1 mouse cellular context compared by ENCODE assay signal in the genomic region with DNA sequence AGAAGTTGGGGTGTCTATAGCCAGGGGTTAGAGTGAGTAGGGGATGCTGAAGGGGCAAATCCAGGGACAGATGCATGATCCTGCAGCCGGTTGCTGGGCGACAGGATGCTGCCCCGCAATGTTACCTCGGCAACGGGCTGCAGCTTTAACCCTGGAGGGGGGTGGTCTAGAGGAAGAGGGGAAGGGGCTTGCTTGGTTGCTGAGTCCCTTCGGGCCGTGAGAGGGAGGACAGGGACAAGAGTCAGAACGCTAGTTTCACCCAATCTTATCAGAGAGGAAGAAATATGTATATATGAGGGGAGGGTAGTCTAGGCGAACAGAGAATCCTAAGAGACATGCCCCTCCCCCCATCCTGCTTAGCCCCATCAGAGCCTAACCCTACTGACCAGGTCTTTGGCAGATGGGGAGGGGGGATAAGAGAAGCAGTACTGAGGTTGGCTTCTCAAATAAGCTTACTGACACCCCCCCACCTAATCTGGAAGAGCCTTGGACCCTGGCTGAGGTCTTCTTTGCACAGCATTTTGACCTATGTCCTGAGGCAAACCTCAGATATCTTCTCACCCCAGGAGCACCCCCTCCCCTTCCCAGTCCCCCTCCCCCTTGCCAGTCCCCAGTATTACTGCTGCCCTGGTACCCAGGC.
TF ChIP-seq lines count a peak whose summit lies in the region.

No protein-coding gene starts in this region.

TF ChIP-seq in MEL, 35 proteins besides CTCF, POLR2A, EP300 and RAD21 (continued from another document):
- no peak for TF ChIP-seq GABPA (IDR thresholded peaks at IDR 0.05; ENCODE audit: low read depth, low read length)
- TF ChIP-seq MAFK (IDR thresholded peaks at IDR 0.05; ENCODE audit: borderline replicate concordance, low read depth, low read length), result no peak
- TF ChIP-seq RCOR1 (IDR thresholded peaks at IDR 0.05; ENCODE audit: low read depth, low read length), result no peak
- TF ChIP-seq ETS1 (IDR thresholded peaks at IDR 0.05; ENCODE audit: low read depth, low read length), result no peak
- TF ChIP-seq HCFC1 (IDR thresholded peaks at IDR 0.05; ENCODE audit: low read depth, low read length), result no peak
- no peak for TF ChIP-seq POLR2AphosphoS5 (IDR thresholded peaks at IDR 0.05; ENCODE audit: borderline replicate concordance, low read depth, low read length)
- TF ChIP-seq USF2 (IDR thresholded peaks at IDR 0.05; ENCODE audit: borderline replicate concordance in 1 of 2, insufficient read depth in 1 of 2, low read depth in 1 of 2, low read length in 2 of 2), result no peak
- TF ChIP-seq MEF2A (IDR thresholded peaks at IDR 0.05; ENCODE audit: extremely low read depth, insufficient replicate concordance, low read depth, low read length, poor library complexity, severe bottlenecking), result no peak
- TF ChIP-seq MYB (IDR thresholded peaks at IDR 0.05; ENCODE audit: low read depth, low read length), result no peak
- TF ChIP-seq TBP (IDR thresholded peaks at IDR 0.05; ENCODE audit: low read depth, low read length), result no peak
- no peak for TF ChIP-seq TCF12 (IDR thresholded peaks at IDR 0.05; ENCODE audit: low read depth, low read length)
- TF ChIP-seq ELF1 (IDR thresholded peaks at IDR 0.05; ENCODE audit: low read depth, low read length), result no peak
- TF ChIP-seq JUND (IDR thresholded peaks at IDR 0.05; ENCODE audit: low read depth, low read length), result no peak
- no peak for TF ChIP-seq ZNF384 (IDR thresholded peaks at IDR 0.05; ENCODE audit: low read depth, low read length)
- no peak for TF ChIP-seq MXI1 (IDR thresholded peaks at IDR 0.05; ENCODE audit: low read depth, low read length)
- no peak for TF ChIP-seq ZC3H11A (IDR thresholded peaks at IDR 0.05; ENCODE audit: low read depth, low read length)
- no peak for TF ChIP-seq SIN3A (IDR thresholded peaks at IDR 0.05; ENCODE audit: low read length)
